ENCODE assay signal across 11 mouse cellular contexts in genomic region chr12:71578006-71578405, GRCm38 (mm10).
DNase-seq lines count a peak whose midpoint lies in the region; ATAC-seq and TF ChIP-seq lines count a peak whose summit lies in the region.
"Had no signal": no experiment of that assay in that cellular context is flagged by ENCODE, and none has a peak within 500 bp of the region (broad histone marks: within the 10 kb centered on the region; RNA-seq: fewer than 3 reads in every experiment).

No protein-coding gene starts in this region.

- H3K4me1 ChIP-seq in forebrain, embryonic 13.5 days: peaks cover 29% of the 10 kb centered on the region
- H3K4me1 ChIP-seq in forebrain, embryonic 14.5 days (ENCODE audit: control insufficient read depth, insufficient read depth, low read length): peaks cover 21% of the 10 kb centered on the region
- peaks cover 36% of the 10 kb centered on the region for H3K4me1 ChIP-seq in kidney, embryonic 15.5 days
- H3K4me1 ChIP-seq in midbrain, embryonic 16.5 days (ENCODE audit: control insufficient read depth, insufficient read depth, low read length): peaks cover 20% of the 10 kb centered on the region

- 73% methylated on average over 9 of the region's 9 CpGs for WGBS in forebrain, embryonic 13.5 days
- 72% methylated on average over 9 of the region's 9 CpGs for WGBS in forebrain, embryonic 14.5 days
- 62% methylated on average over 9 of the region's 9 CpGs for WGBS in kidney, embryonic 15.5 days
- WGBS in midbrain, embryonic 16.5 days: 44% methylated on average over 9 of the region's 9 CpGs

- no peaks in the 10 kb centered on the region for H3K27me3 ChIP-seq in forebrain, embryonic 13.5 days
- H3K27me3 ChIP-seq in forebrain, embryonic 14.5 days (replicated peaks; ENCODE audit: control insufficient read depth, insufficient read depth, low read length): no peaks in the 10 kb centered on the region
- H3K27me3 ChIP-seq in kidney, embryonic 15.5 days: no peaks in the 10 kb centered on the region
- H3K27me3 ChIP-seq in midbrain, embryonic 16.5 days (ENCODE audit: control insufficient read depth, insufficient read depth, low read depth, low read length): no peaks in the 10 kb centered on the region
- H3K27me3 ChIP-seq: limb, embryonic 15.5 days had no signal

- no peak for TF ChIP-seq POLR2A in brain, embryonic 14.5 days (IDR thresholded peaks at IDR 0.05; ENCODE audit: borderline replicate concordance, extremely low read depth, insufficient read depth, insufficient read length, poor library complexity, severe bottlenecking)

- H3K4me2 ChIP-seq in forebrain, embryonic 13.5 days: no peak overlapping the region
- H3K4me2 ChIP-seq in forebrain, embryonic 14.5 days (ENCODE audit: low read length): no peak overlapping the region
- peak overlapping the region; percentile 66 for H3K4me2 ChIP-seq in kidney, embryonic 15.5 days
- H3K4me2 ChIP-seq in midbrain, embryonic 16.5 days (ENCODE audit: low read length): no peak overlapping the region

- H3K27ac ChIP-seq in forebrain, embryonic 13.5 days: peak overlapping the region; percentile 67
- H3K27ac ChIP-seq in forebrain, embryonic 14.5 days (ENCODE audit: low read depth, low read length): no peak overlapping the region
- no peak overlapping the region for H3K27ac ChIP-seq in kidney, embryonic 15.5 days
- H3K27ac ChIP-seq in midbrain, embryonic 16.5 days (ENCODE audit: low read length): no peak overlapping the region
- H3K27ac ChIP-seq: limb, embryonic 15.5 days; stomach, postnatal 0 days had no signal

- H3K36me3 ChIP-seq in forebrain, embryonic 13.5 days (ENCODE audit: poor library complexity, severe bottlenecking): no peaks in the 10 kb centered on the region
- H3K36me3 ChIP-seq in forebrain, embryonic 14.5 days (ENCODE audit: control insufficient read depth, insufficient read depth, low read length): no peaks in the 10 kb centered on the region
- no peaks in the 10 kb centered on the region for H3K36me3 ChIP-seq in kidney, embryonic 15.5 days
- no peaks in the 10 kb centered on the region for H3K36me3 ChIP-seq in midbrain, embryonic 16.5 days (ENCODE audit: control insufficient read depth, insufficient read depth, low read length)
- H3K36me3 ChIP-seq: limb, embryonic 15.5 days had no signal

- H3K4me3 ChIP-seq in forebrain, embryonic 13.5 days: no peak overlapping the region
- no peak overlapping the region for H3K4me3 ChIP-seq in forebrain, embryonic 14.5 days (ENCODE audit: low read depth, low read length)
- no peak overlapping the region for H3K4me3 ChIP-seq in kidney, embryonic 15.5 days (replicated peaks)
- no peak overlapping the region for H3K4me3 ChIP-seq in midbrain, embryonic 16.5 days (ENCODE audit: low read depth, low read length)

- ATAC-seq in forebrain, embryonic 13.5 days: no peak
- no peak for ATAC-seq in forebrain, embryonic 14.5 days
- ATAC-seq in kidney, embryonic 15.5 days (replicated peaks; ENCODE audit: low FRiP score): 0 out of 2 replicates have a peak, but pooled peaks have one; percentile 41
- peak; percentile 50; the same call in 1 of the 2 replicates for ATAC-seq in midbrain, embryonic 16.5 days

- DNase-seq in forebrain, embryonic 14.5 days (ENCODE audit: low spot score): no peak
- no peak for DNase-seq in kidney, postnatal 4 days
- DNase-seq in brain, embryonic 14.5 days (ENCODE audit: low read depth): peak; percentile 65
- DNase-seq in thymus, postnatal 4 days: no peak
- DNase-seq: gastrocnemius, postnatal 25 days; heart, postnatal 36 days had no signal

- H3K9ac ChIP-seq in forebrain, embryonic 13.5 days: no peak overlapping the region
- H3K9ac ChIP-seq in forebrain, embryonic 14.5 days (ENCODE audit: low read length): no peak overlapping the region
- no peak overlapping the region for H3K9ac ChIP-seq in kidney, embryonic 15.5 days
- no peak overlapping the region for H3K9ac ChIP-seq in midbrain, embryonic 16.5 days (ENCODE audit: low read depth, low read length)
- H3K9ac ChIP-seq: limb, embryonic 15.5 days had no signal

- no peak for TF ChIP-seq CTCF in brain, embryonic 14.5 days (IDR thresholded peaks at IDR 0.05; ENCODE audit: borderline replicate concordance, extremely low read depth, insufficient read depth, insufficient read length)

- no peaks in the 10 kb centered on the region for H3K9me3 ChIP-seq in forebrain, embryonic 13.5 days (replicated peaks)
- no peaks in the 10 kb centered on the region for H3K9me3 ChIP-seq in forebrain, embryonic 14.5 days (replicated peaks; ENCODE audit: control insufficient read depth, low read length)
- no peaks in the 10 kb centered on the region for H3K9me3 ChIP-seq in kidney, embryonic 15.5 days (replicated peaks)
- no peaks in the 10 kb centered on the region for H3K9me3 ChIP-seq in midbrain, embryonic 16.5 days (replicated peaks; ENCODE audit: control insufficient read depth, low read length, poor library complexity, severe bottlenecking)
- H3K9me3 ChIP-seq: limb, embryonic 15.5 days had no signal

Comparison
In these comparisons a context has a peak if more than half of its experiments do, and no peak if none do; other contexts are left out.
1. ATAC-seq: peak in kidney, embryonic 15.5 days (single experiment) and midbrain, embryonic 16.5 days (single experiment); none in forebrain, embryonic 13.5 days (single experiment) and forebrain, embryonic 14.5 days (single experiment).